Mouse (Mus musculus) spleen, postnatal 14 days (tissue): ENCODE results near the gene Antxrl.

ENCODE experiments used
- DNase-seq, 2 experiments: peaks; one replicate each; pipeline ENCODE4 v3.0.0; 2021 to 2022; ENCODE audit warnings: low spot score in 2 of 2

The Antxrl gene

GRCm38 (mm10) chr14:34052516-34052915 lies at the start of gene Antxrl:
Gene Antxrl (plus strand): TSS chr14:34052707.
- DNase-seq: no peak

GRCm38 (mm10) chr14:34015063-34015462 lies 37.4 kb upstream of the Antxrl start, which contains the start of gene Gm30083:
Gene Gm30083 (minus strand): TSS chr14:34015182.
- no peak for DNase-seq

GRCm38 (mm10) chr14:34016381-34016780 lies 36.1 kb upstream of the Antxrl start, which contains the start of gene Gm5460:
Gene Gm5460 (plus strand): TSS chr14:34016758.
- no peak for DNase-seq

- DNase-seq: no peak
These were observed 35.6 kb upstream of the Antxrl start for GRCm38 (mm10) chr14:34016938-34017337.

- no peak for DNase-seq
These were observed 25.8 kb upstream of the Antxrl start for GRCm38 (mm10) chr14:34026710-34027109.

- no peak for DNase-seq
These were observed 18.5 kb upstream of the Antxrl start for GRCm38 (mm10) chr14:34033841-34034610.

- no peak for DNase-seq
These were observed 11.3 kb upstream of the Antxrl start for GRCm38 (mm10) chr14:34041241-34041640.

GRCm38 (mm10) chr14:34043341-34043740 lies 9.2 kb upstream of the Antxrl start:
- DNase-seq: no peak

- no peak for DNase-seq
These were observed 2.3 kb upstream of the Antxrl start for GRCm38 (mm10) chr14:34050101-34050779.

- DNase-seq: no peak
These were observed 19.2 kb downstream of the Antxrl start for GRCm38 (mm10) chr14:34071665-34072064.

- no peak for DNase-seq
These were observed 22.8 kb downstream of the Antxrl start for GRCm38 (mm10) chr14:34075346-34075745.

- no peak for DNase-seq
These were observed 24.7 kb downstream of the Antxrl start for GRCm38 (mm10) chr14:34077222-34077621.

GRCm38 (mm10) chr14:34078293-34078692 lies 25.8 kb downstream of the Antxrl start:
- no peak for DNase-seq

- peak in 1 of 2 experiments; percentile 20 for DNase-seq
These were observed 28.0 kb downstream of the Antxrl start for GRCm38 (mm10) chr14:34080321-34080997.

GRCm38 (mm10) chr14:34085731-34086130 lies 33.2 kb downstream of the Antxrl start, which contains the start of gene Anxa8:
Gene Anxa8 (plus strand): TSS chr14:34085981.
- no peak for DNase-seq

GRCm38 (mm10) chr14:34086806-34087205 lies 34.3 kb downstream of the Antxrl start:
- DNase-seq: no peak

- DNase-seq: no peak
These were observed 35.4 kb downstream of the Antxrl start for GRCm38 (mm10) chr14:34087856-34088398.

- DNase-seq: no peak
These were observed 37.3 kb downstream of the Antxrl start for GRCm38 (mm10) chr14:34089796-34090195.

- DNase-seq: no peak
These were observed 39.0 kb downstream of the Antxrl start for GRCm38 (mm10) chr14:34091475-34091874.

- no peak for DNase-seq
These were observed 40.3 kb downstream of the Antxrl start for GRCm38 (mm10) chr14:34092856-34093255.

- no peak for DNase-seq
These were observed 43.7 kb downstream of the Antxrl start for GRCm38 (mm10) chr14:34096161-34096560.

GRCm38 (mm10) chr14:34102601-34103000 lies 50.1 kb downstream of the Antxrl start, which contains the start of gene A630023A22Rik:
Gene A630023A22Rik (minus strand): TSS chr14:34102754.
- no peak for DNase-seq
